Mouse (Mus musculus): Measurements from ENCODE around the gene Capns2. TPM values are rescaled to one million over a fixed set of nuclear protein-coding genes. Genes with fewer than 3 reads are reported as not detected.

The Capns2 gene
- total RNA-seq (2012; rRNA removed): not detected in 2 replicates
- total RNA-seq (2014; rRNA removed): not detected in 2 replicates
- polyA plus RNA-seq (2012; ENCODE audit: insufficient read length, low read depth): not detected in 2 replicates

DNA sequence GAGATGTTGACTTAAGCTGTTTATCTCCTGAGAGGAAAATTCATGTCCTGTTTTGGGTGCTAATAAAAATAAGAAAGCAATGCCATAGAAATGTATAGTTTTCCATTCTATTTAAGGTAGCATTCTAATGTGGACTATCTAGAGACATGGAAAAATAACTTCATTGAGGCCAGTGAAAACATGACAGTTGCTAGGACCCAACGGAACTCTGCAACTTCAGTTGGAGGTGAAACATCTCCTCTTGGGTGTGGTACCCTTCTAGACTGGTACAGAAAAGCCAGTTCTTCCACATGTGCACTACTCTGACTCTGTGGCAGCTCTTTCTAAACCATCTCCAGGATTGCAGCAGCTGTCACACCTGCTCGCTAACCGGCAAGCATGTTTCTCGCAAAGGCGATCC is at the start of gene Capns2:
TSS of gene Capns2 (plus strand) at position 301 of the 400 bp plus-strand sequence.
- Histone ChIP-seq H3K9ac (ENCODE audit: insufficient read depth, low read depth) (no peak within 1 kb of the TSS), H3K79me2 (replicated peaks; ENCODE audit: control insufficient read depth, extremely low read depth, insufficient read depth, poor library complexity, severe bottlenecking) (no peaks in the 10 kb centered on the region), H3K4me3 (replicated peaks in 1 of 3; ENCODE audit: low read depth in 2 of 3, low read length in 2 of 3, poor library complexity in 1 of 3) (no peak within 1 kb of the TSS), H3K4me2 (ENCODE audit: insufficient read depth, low read depth, poor library complexity, severe bottlenecking) (no peak within 1 kb of the TSS), H3K9me3 (replicated peaks; ENCODE audit: low read length) (peaks cover 62% of the 10 kb centered on the region), H3K36me3 (replicated peaks in 1 of 2; ENCODE audit: control insufficient read depth in 1 of 2, insufficient read depth in 1 of 2, low read length in 1 of 2) (no peaks in the 10 kb centered on the region), H3K27me3 (replicated peaks) (no peaks in the 10 kb centered on the region), H3K27ac (ENCODE audit: insufficient read depth, low read depth) (no peak within 1 kb of the TSS), H3K4me1 (ENCODE audit: control insufficient read depth in 1 of 2, insufficient read depth in 2 of 2) (no peaks in the 10 kb centered on the region)
- no peak for TF ChIP-seq TCF12 (IDR thresholded peaks at IDR 0.05; ENCODE audit: low read depth, low read length)
- in situ Hi-C loops (cut with MboI; ENCODE audit: low pct_ligation_motif_present, low pct_unique_long_range_greater_than_20kb, low sequenced_read_pairs) (no loop called here), dilution Hi-C loops (cut with MboI; ENCODE audit: extremely low pct_ligation_motif_present, extremely low pct_unique_long_range_greater_than_20kb, low sequenced_read_pairs) (no loop called here)
- DNase-seq (ENCODE audit: extremely low read depth): no peak

DNA sequence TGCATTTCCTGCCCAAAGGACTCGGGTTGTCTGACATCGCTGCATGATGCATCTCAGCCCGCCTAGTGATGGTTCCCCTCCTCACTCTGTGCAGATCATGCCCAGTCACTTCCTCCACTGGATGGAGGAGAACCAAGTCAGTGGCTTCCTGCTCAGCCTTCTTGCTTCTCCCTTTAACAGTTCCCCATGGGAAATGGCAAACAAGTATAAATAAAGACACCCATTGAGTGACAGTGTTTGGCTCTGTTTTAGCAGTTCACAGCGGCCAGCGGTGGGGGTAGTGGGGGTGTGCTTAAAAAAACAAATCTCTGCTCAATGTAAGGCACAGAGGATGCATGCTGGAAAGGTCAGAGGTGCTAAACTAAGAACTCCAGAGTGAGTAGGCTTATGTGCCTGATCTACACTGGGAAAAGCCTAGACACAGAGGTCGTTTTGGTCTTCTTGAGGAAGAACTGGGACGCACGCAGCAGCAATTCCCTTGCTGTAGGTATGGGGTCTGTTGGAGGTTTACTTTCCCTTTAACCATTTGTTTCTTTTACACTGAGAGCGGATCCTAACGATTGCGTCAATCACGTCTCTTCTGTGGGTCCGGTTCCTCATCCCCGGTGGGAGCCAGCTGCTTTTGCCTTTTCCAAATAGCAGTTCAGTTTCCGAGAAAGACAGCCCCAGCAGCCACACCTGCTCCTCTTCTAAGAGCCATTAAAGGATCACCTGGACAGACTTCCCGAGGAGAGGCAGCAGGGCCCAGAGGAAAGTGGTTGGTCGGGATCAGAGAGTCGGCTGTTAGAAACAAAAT is 47.8 kb upstream of the Capns2 start:
- Histone ChIP-seq H3K9me3 (replicated peaks; ENCODE audit: low read length) (peaks cover 82% of the 10 kb centered on the region), H3K79me2 (replicated peaks; ENCODE audit: control insufficient read depth, extremely low read depth, insufficient read depth, poor library complexity, severe bottlenecking) (no peaks in the 10 kb centered on the region), H3K4me3 (replicated peaks in 1 of 3; ENCODE audit: low read depth in 2 of 3, low read length in 2 of 3, poor library complexity in 1 of 3) (no peak overlapping the region), H3K9ac (ENCODE audit: insufficient read depth, low read depth) (no peak overlapping the region), H3K36me3 (replicated peaks in 1 of 2; ENCODE audit: control insufficient read depth in 1 of 2, insufficient read depth in 1 of 2, low read length in 1 of 2) (no peaks in the 10 kb centered on the region), H3K4me2 (ENCODE audit: insufficient read depth, low read depth, poor library complexity, severe bottlenecking) (no peak overlapping the region), H3K27me3 (replicated peaks) (no peaks in the 10 kb centered on the region), H3K27ac (ENCODE audit: insufficient read depth, low read depth) (no peak overlapping the region), H3K4me1 (ENCODE audit: control insufficient read depth in 1 of 2, insufficient read depth in 2 of 2) (no peaks in the 10 kb centered on the region)
- dilution Hi-C loops (cut with MboI; ENCODE audit: extremely low pct_ligation_motif_present, extremely low pct_unique_long_range_greater_than_20kb, low sequenced_read_pairs): no loop called here
- DNase-seq (ENCODE audit: extremely low read depth): no peak
- no peak for TF ChIP-seq ZKSCAN1 (IDR thresholded peaks at IDR 0.05; ENCODE audit: borderline replicate concordance, low read depth, low read length)
- TF ChIP-seq UBTF (IDR thresholded peaks at IDR 0.05; ENCODE audit: low read depth, low read length): no peak
- TF ChIP-seq TBP (conservative IDR thresholded peaks at IDR 0.05; ENCODE audit: low read depth, low read length): no peak
- TF ChIP-seq SIN3A (IDR thresholded peaks at IDR 0.05; ENCODE audit: low read length): no peak
- TF ChIP-seq MYC (IDR thresholded peaks at IDR 0.05; ENCODE audit: low read depth, low read length): no peak
- no peak for TF ChIP-seq MAX (IDR thresholded peaks at IDR 0.05; ENCODE audit: low read length)
- TF ChIP-seq CTCF (conservative IDR thresholded peaks at IDR 0.05 in 1 of 2, IDR thresholded peaks at IDR 0.05 in 1 of 2; ENCODE audit: low read depth in 2 of 2, low read length in 2 of 2): no peak
- TF ChIP-seq CHD1 (IDR thresholded peaks at IDR 0.05; ENCODE audit: low read depth, low read length): no peak
- TF ChIP-seq CHD2 (IDR thresholded peaks at IDR 0.05; ENCODE audit: low read length): no peak
- TF ChIP-seq USF2 (conservative IDR thresholded peaks at IDR 0.05; ENCODE audit: low read depth, low read length): no peak
- TF ChIP-seq RCOR1 (conservative IDR thresholded peaks at IDR 0.05; ENCODE audit: low read depth, low read length): no peak
- TF ChIP-seq JUND (conservative IDR thresholded peaks at IDR 0.05; ENCODE audit: low read depth, low read length): no peak
- no peak for TF ChIP-seq KAT2A (IDR thresholded peaks at IDR 0.05; ENCODE audit: insufficient replicate concordance, low read length)
- TF ChIP-seq EP300 (IDR thresholded peaks at IDR 0.05; ENCODE audit: low read length): no peak
- TF ChIP-seq E2F4 (IDR thresholded peaks at IDR 0.05; ENCODE audit: insufficient replicate concordance, low read depth, low read length): no peak
- in situ Hi-C loops (cut with MboI; ENCODE audit: low pct_ligation_motif_present, low pct_unique_long_range_greater_than_20kb, low sequenced_read_pairs): no loop called here

All from CH12.LX (cell line).